Mouse (Mus musculus) bone marrow, adult 2 months (tissue): ENCODE data around the gene Ing1. TPM values are rescaled to one million over a fixed set of nuclear protein-coding genes. Genes with fewer than 3 reads are reported as not detected.

ENCODE experiments used
- H3K27ac ChIP-seq: fragments of 200-500 bp; 2 replicates; pipeline ENCODE4 v1.5.1; 2012; ENCODE audit warnings: low read depth, mild to moderate bottlenecking, control low read depth, inconsistent platforms, low read length; ENCODE audit not compliant: control insufficient read depth, poor library complexity, insufficient read depth
- H3K4me1 ChIP-seq: fragments of 200-500 bp; 2 replicates; pipeline ENCODE4 v1.6.1; 2011; ENCODE audit warnings: low read length; ENCODE audit not compliant: control insufficient read depth, insufficient read depth
- H3K4me3 ChIP-seq: fragments of 200-500 bp; replicated peaks from 2 replicates; pipeline ENCODE3; 2011; ENCODE audit warnings: mild to moderate bottlenecking, low read depth, low read length, control low read depth; ENCODE audit not compliant: control insufficient read depth
- CTCF ChIP-seq: fragments of 200-500 bp; IDR thresholded peaks from 2 replicates; pipeline ENCODE4 v1.5.1; 2011; ENCODE audit warnings: low read length, control low read depth; ENCODE audit not compliant: control insufficient read depth, insufficient read depth
- POLR2A ChIP-seq: fragments of 200-500 bp; IDR thresholded peaks from 2 replicates; pipeline ENCODE4 v1.6.1; 2011; ENCODE audit warnings: low read depth, mild to moderate bottlenecking, control low read depth, low read length, borderline replicate concordance; ENCODE audit not compliant: control insufficient read depth
- WGBS: fragments of 180-500 bp; shearing (Covaris S2); methylation state at CpG from one replicate; pipeline ENCODE4 v1.1.7; 2018; 5-methylcytosine and 5-hydroxymethylcytosine counted together
- polyA plus RNA-seq: library from polyadenylated mRNA; stranded (reverse); fragments of >200 nt; gene quantifications from 2 replicates; pipeline ENCODE4 v1.2.4, GENCODE M21; 2011; ENCODE audit warnings: low replicate concordance; ENCODE audit not compliant: missing spikeins, insufficient read depth, insufficient read length

Ing1 gene
- 26.2 and 44.7 TPM in 2 replicates for polyA plus RNA-seq

GRCm38 (mm10) chr8:11554799-11555719 is at the start of gene Ing1:
TSS of gene Ing1 (plus strand) at chr8:11555571.
- Histone ChIP-seq H3K4me3 (peak within 1 kb of the TSS; percentile 100), H3K27ac (peak within 1 kb of the TSS; percentile 89), H3K4me1 (no peaks in the 10 kb centered on the region; the same call in 1 of the 2 replicates)
- peak; percentile 97 for TF ChIP-seq POLR2A
- TF ChIP-seq CTCF: no peak
- under 1% methylated on average over 52 of the region's 52 CpGs for WGBS

- H3K4me1 ChIP-seq: no peaks in the 10 kb centered on the region
- no peak overlapping the region for H3K27ac ChIP-seq
- WGBS: 86% methylated on average over 14 of the region's 14 CpGs
- H3K4me3 ChIP-seq: no peak overlapping the region
- TF ChIP-seq CTCF (no peak), POLR2A (no peak)
These were observed 49.3 kb upstream of the Ing1 start for GRCm38 (mm10) chr8:11506074-11506473.

GRCm38 (mm10) chr8:11506802-11507201 is 48.6 kb upstream of the Ing1 start:
- H3K27ac ChIP-seq: no peak overlapping the region; the same call in 1 of the 2 replicates
- no peaks in the 10 kb centered on the region for H3K4me1 ChIP-seq
- H3K4me3 ChIP-seq: no peak overlapping the region
- peak; percentile 80 for TF ChIP-seq CTCF
- no peak for TF ChIP-seq POLR2A
- 43% methylated on average over 6 of the region's 6 CpGs for WGBS

- Histone ChIP-seq H3K4me3 (no peak overlapping the region), H3K27ac (no peak overlapping the region), H3K4me1 (no peaks in the 10 kb centered on the region; the same call in 1 of the 2 replicates)
- TF ChIP-seq CTCF: no peak
- TF ChIP-seq POLR2A: no peak
- WGBS: 94% methylated on average over 10 of the region's 10 CpGs
These were observed 46.5 kb upstream of the Ing1 start for GRCm38 (mm10) chr8:11508880-11509279.

DNA sequence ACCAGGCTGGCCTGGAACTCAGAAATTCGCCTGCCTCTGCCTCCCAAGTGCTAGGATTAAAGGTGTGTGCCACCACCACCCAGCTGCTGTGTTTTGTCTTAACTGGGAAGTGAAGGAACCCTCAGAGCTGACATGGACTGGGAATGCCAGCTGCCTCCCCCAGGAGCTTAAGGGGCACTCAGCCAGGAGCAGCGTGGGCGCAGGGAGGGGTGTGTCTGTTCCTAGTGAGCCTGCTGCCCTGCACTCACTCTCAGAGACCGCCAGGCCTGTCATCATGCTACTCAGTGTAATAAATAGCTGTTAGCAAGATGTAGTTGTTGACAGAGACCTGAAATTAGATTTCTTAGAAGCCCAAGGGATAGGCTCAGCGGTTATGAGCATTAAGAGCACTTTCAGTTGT is 44.4 kb upstream of the Ing1 start:
- 90% methylated on average over 5 of the region's 5 CpGs for WGBS
- Histone ChIP-seq H3K27ac (no peak overlapping the region), H3K4me3 (no peak overlapping the region), H3K4me1 (peaks cover 4% of the 10 kb centered on the region; the same call in 1 of the 2 replicates)
- TF ChIP-seq CTCF: no peak
- no peak for TF ChIP-seq POLR2A

GRCm38 (mm10) chr8:11512711-11513110 is 42.7 kb upstream of the Ing1 start:
- Histone ChIP-seq H3K4me3 (no peak overlapping the region), H3K4me1 (peaks cover 6% of the 10 kb centered on the region), H3K27ac (no peak overlapping the region)
- TF ChIP-seq POLR2A: no peak
- TF ChIP-seq CTCF: no peak
- WGBS: 74% methylated on average over 9 of the region's 9 CpGs

DNA sequence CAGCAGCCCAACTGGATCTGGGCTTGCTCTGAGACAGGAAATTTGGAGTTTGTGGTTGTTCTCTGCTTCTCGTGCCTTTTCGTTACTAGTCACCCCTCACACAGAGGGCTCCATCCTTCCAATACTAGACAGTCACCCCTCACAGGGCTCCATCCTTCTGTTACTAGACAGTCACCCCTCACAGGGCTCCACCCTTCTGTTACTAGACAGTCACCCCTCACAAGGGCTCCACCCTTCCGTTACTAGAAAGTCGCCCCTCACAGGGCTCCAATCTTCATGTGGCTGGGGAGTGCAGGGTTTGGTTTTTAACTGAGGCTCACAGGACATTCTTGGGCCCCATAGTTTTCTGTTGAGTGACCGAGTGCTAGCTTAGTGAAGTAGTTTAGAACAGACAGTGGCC is 42.1 kb upstream of the Ing1 start:
- peaks cover 7% of the 10 kb centered on the region for H3K4me1 ChIP-seq
- no peak overlapping the region for H3K27ac ChIP-seq
- no peak for TF ChIP-seq POLR2A
- no peak for TF ChIP-seq CTCF
- H3K4me3 ChIP-seq: no peak overlapping the region
- WGBS: 73% methylated on average over 5 of the region's 5 CpGs

GRCm38 (mm10) chr8:11516292-11516691 is 39.1 kb upstream of the Ing1 start:
- Histone ChIP-seq H3K4me3 (no peak overlapping the region), H3K27ac (no peak overlapping the region), H3K4me1 (peaks cover 7% of the 10 kb centered on the region)
- WGBS: 91% methylated on average over 9 of the region's 9 CpGs
- TF ChIP-seq CTCF (no peak), POLR2A (no peak)
